Mouse (Mus musculus): ENCODE data around the gene Hk3. TPM values are rescaled to one million over a fixed set of nuclear protein-coding genes. Genes with fewer than 3 reads are reported as not detected.

The Hk3 gene
- polyA plus RNA-seq, 1 experiment from 2014 or later, result 0.65 TPM

GRCm38 (mm10) chr13:54965256-54965655, 55.9 kb downstream of the Hk3 start:
- 74% methylated on average over 6 of the region's 6 CpGs for WGBS
- H3K27me3 ChIP-seq (replicated peaks; ENCODE audit: low read depth, poor library complexity, severe bottlenecking), result peaks cover 60% of the 10 kb centered on the region
- DNase-seq (ENCODE audit: low spot score), result no peak

DNA sequence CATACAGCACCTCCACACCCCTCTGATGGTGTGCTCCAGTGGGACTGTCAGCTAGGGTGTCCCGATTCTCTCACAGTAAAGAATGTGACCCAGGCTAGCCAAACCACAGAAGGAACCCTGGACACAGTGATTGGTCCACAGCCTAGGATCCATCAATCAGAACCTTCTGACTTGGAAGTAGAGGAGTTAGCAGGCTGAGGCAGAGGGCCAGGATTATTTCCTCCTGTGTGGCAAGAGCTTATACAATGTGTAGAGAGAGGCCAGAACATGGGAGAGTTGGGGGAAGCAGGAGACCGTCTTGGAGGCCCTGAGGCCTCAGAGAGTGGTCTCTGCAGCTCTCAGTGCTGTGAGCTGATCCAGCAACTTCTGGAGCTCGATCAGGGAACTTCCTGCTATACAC, 60.7 kb downstream of the Hk3 start:
- Histone ChIP-seq H3K36me3 (replicated peaks) (no peaks in the 10 kb centered on the region), H3K4me3 (no peak overlapping the region), H3K27me3 (replicated peaks; ENCODE audit: low read depth, poor library complexity, severe bottlenecking) (peaks cover 80% of the 10 kb centered on the region), H3K9me3 (no peaks in the 10 kb centered on the region), H3K27ac (replicated peaks) (no peak overlapping the region), H3K4me1 (peaks cover 70% of the 10 kb centered on the region)
- DNase-seq (ENCODE audit: low spot score), result no peak
- WGBS, result 84% methylated on average over 3 of the region's 3 CpGs

More at GRCm38 (mm10) chr13:54965256-54965655, 55.9 kb downstream of the Hk3 start:
- Histone ChIP-seq H3K4me3 (no peak overlapping the region), H3K4me1 (peaks cover 63% of the 10 kb centered on the region), H3K36me3 (replicated peaks) (no peaks in the 10 kb centered on the region), H3K9me3 (no peaks in the 10 kb centered on the region), H3K27ac (replicated peaks) (no peak overlapping the region)

GRCm38 (mm10) chr13:54959842-54960241, 61.3 kb downstream of the Hk3 start:
- WGBS, result 51% methylated on average over 6 of the region's 6 CpGs
- Histone ChIP-seq H3K4me1 (peaks cover 71% of the 10 kb centered on the region), H3K27ac (replicated peaks) (no peak overlapping the region), H3K27me3 (replicated peaks; ENCODE audit: low read depth, poor library complexity, severe bottlenecking) (peaks cover 80% of the 10 kb centered on the region), H3K36me3 (replicated peaks) (no peaks in the 10 kb centered on the region), H3K9me3 (no peaks in the 10 kb centered on the region), H3K4me3 (no peak overlapping the region)
- no peak for DNase-seq (ENCODE audit: low spot score)

GRCm38 (mm10) chr13:54959059-54959701, 62.0 kb downstream of the Hk3 start:
- Histone ChIP-seq H3K4me3 (no peak overlapping the region), H3K9me3 (no peaks in the 10 kb centered on the region), H3K4me1 (peaks cover 65% of the 10 kb centered on the region), H3K27me3 (replicated peaks; ENCODE audit: low read depth, poor library complexity, severe bottlenecking) (peaks cover 84% of the 10 kb centered on the region), H3K36me3 (replicated peaks) (no peaks in the 10 kb centered on the region), H3K27ac (replicated peaks) (no peak overlapping the region)
- no peak for DNase-seq (ENCODE audit: low spot score)
- 54% methylated on average over 15 of the region's 15 CpGs for WGBS

GRCm38 (mm10) chr13:54957281-54957680, 63.9 kb downstream of the Hk3 start:
- H3K4me1 ChIP-seq, result peaks cover 47% of the 10 kb centered on the region
- WGBS, result 65% methylated on average over 7 of the region's 7 CpGs
- no peak for DNase-seq (ENCODE audit: low spot score)
- H3K27ac ChIP-seq (replicated peaks), result no peak overlapping the region
- no peak overlapping the region for H3K4me3 ChIP-seq
- H3K9me3 ChIP-seq, result no peaks in the 10 kb centered on the region
- H3K36me3 ChIP-seq (replicated peaks), result no peaks in the 10 kb centered on the region
- H3K27me3 ChIP-seq (replicated peaks; ENCODE audit: low read depth, poor library complexity, severe bottlenecking), result peaks cover 99% of the 10 kb centered on the region

Other genes with a start within 250 kb of the Hk3 start
- not detected in 2 replicates for gene Eif4e1b, start 237.4 kb downstream of the Hk3 start, polyA plus RNA-seq (2016; fragmentation: Nextera tagmentation; extraction: Ambion mirVana)
- gene Tspan17, start 232.0 kb downstream of the Hk3 start, polyA plus RNA-seq (2016; fragmentation: Nextera tagmentation; extraction: Ambion mirVana), result 9.7 and 10.9 TPM in 2 replicates
- gene Unc5a, start 72.0 kb downstream of the Hk3 start, polyA plus RNA-seq (2016; fragmentation: Nextera tagmentation; extraction: Ambion mirVana), result 2.1 and 2.2 TPM in 2 replicates
- gene Uimc1, start 78.9 kb upstream of the Hk3 start, polyA plus RNA-seq (2016; fragmentation: Nextera tagmentation; extraction: Ambion mirVana), result 23.9 and 24.6 TPM in 2 replicates
- gene Zfp346, start 83.9 kb upstream of the Hk3 start, polyA plus RNA-seq (2016; fragmentation: Nextera tagmentation; extraction: Ambion mirVana), result 26.4 and 29.4 TPM in 2 replicates
- not detected in 2 replicates for gene Gm17617, start 112.2 kb upstream of the Hk3 start, polyA plus RNA-seq (2016; fragmentation: Nextera tagmentation; extraction: Ambion mirVana)
- 0.46 and 0.49 TPM in 2 replicates for gene Fgfr4, start 131.3 kb upstream of the Hk3 start, polyA plus RNA-seq (2016; fragmentation: Nextera tagmentation; extraction: Ambion mirVana)
- 71.9 and 72.5 TPM in 2 replicates for gene Nsd1, start 188.4 kb upstream of the Hk3 start, polyA plus RNA-seq (2016; fragmentation: Nextera tagmentation; extraction: Ambion mirVana)

Data from embryonic facial prominence, embryonic 10.5 days (tissue).